Mouse (Mus musculus) embryonic facial prominence, embryonic 11.5 days (tissue): Measurements from ENCODE around the gene Znrf2. TPM values are rescaled to one million over a fixed set of nuclear protein-coding genes. Genes with fewer than 3 reads are reported as not detected.

Experiments
- ATAC-seq: fragments of 200-750 bp; cut with Nextera tagmentation; replicated peaks from 2 replicates; pipeline ENCODE4 v1.8.0; 2017; ENCODE audit warnings: low read depth; ENCODE audit not compliant: insufficient number of reproducible peaks, low FRiP score, low TSS enrichment
- DNase-seq: peaks from one replicate; pipeline ENCODE4 v3.0.0-alpha.2; 2015; ENCODE audit warnings: low spot score
- H3K27ac ChIP-seq: fragments of 300-500 bp; sonication (generic); replicated peaks from 2 replicates; pipeline ENCODE4 v1.5.1; 2014; ENCODE audit warnings: mild to moderate bottlenecking, low read depth, low read length, control low read depth
- H3K27me3 ChIP-seq: fragments of 300-500 bp; sonication (generic); 2 replicates; pipeline ENCODE4 v1.6.1; 2014; ENCODE audit warnings: mild to moderate bottlenecking, low read length, moderate library complexity, mixed read lengths; ENCODE audit not compliant: control insufficient read depth, insufficient read depth
- H3K36me3 ChIP-seq: fragments of 300-500 bp; sonication (generic); replicated peaks from 2 replicates; pipeline ENCODE4 v1.6.1; 2014; ENCODE audit warnings: low read depth, mild to moderate bottlenecking, low read length, moderate library complexity, mixed read lengths; ENCODE audit not compliant: control insufficient read depth, insufficient read depth
- H3K4me1 ChIP-seq: fragments of 300-500 bp; sonication (generic); 2 replicates; pipeline ENCODE4 v1.6.1; 2014; ENCODE audit warnings: low read length, mixed read lengths; ENCODE audit not compliant: control insufficient read depth, insufficient read depth
- H3K4me2 ChIP-seq: fragments of 300-500 bp; sonication (generic); 2 replicates; pipeline ENCODE4 v1.6.1; 2014; ENCODE audit warnings: low read depth, mild to moderate bottlenecking, control low read depth, low read length, moderate library complexity
- H3K4me3 ChIP-seq: fragments of 300-500 bp; sonication (generic); 2 replicates; pipeline ENCODE4 v1.5.1; 2014; ENCODE audit warnings: low read depth, low read length, control low read depth
- H3K9ac ChIP-seq: fragments of 300-500 bp; sonication (generic); replicated peaks from 2 replicates; pipeline ENCODE4 v1.6.1; 2014; ENCODE audit warnings: mild to moderate bottlenecking, control low read depth, low read length
- H3K9me3 ChIP-seq: fragments of 300-500 bp; sonication (generic); replicated peaks from 2 replicates; pipeline ENCODE4 v1.6.1; 2016; ENCODE audit warnings: mild to moderate bottlenecking, low read length, inconsistent platforms, mixed read lengths; ENCODE audit not compliant: control insufficient read depth
- WGBS: fragments of 180-500 bp; shearing (Covaris S2); extraction: QIAGEN DNeasy Blood & Tissue Kit; methylation state at CpG from one replicate; pipeline ENCODE4 v1.1.7; 2014; 5-methylcytosine and 5-hydroxymethylcytosine counted together
- polyA plus RNA-seq: library from polyadenylated mRNA; unstranded; fragments of >200 nt; fragmentation: Nextera tagmentation; extraction: Ambion mirVana; gene quantifications from 2 replicates; pipeline ENCODE4 v1.2.1, GENCODE M21; 2014

The Znrf2 gene
- polyA plus RNA-seq, 1 experiment from 2014 or later: 2.3 TPM

DNA sequence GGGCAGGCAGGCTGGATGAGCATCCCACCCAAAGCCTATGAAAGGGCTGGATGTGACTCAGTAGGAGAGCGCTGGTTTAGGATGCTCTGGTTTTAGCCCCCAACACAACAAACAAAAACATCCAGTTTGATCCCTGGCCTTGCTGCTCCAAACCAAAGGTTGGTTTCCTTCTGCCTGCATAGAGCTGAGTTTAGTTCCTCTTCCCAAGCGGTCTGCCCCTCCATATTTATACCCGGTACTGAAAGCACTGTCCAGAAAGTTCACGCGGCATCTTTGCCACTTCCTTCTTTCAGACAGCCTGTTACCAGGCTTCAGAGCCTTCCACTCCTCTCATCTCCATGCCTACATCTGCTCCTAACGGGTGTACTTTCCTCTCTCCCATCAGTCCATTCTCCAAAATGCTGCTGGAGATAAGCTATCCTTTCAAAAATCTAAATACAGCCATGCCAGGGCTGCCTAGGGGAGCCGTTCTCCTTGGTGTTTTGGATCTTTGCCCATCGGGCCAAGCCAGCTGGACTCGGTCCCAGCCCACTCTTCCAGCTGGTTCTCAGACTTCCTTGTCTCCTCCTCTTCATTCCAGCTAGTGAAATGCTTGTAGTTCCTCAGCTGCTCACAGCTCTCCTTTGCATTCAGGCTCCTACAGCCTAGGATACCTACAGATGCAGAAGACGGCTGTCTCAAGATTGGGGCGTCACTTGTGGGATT, 5.0 kb upstream of the Znrf2 start:
- 87% methylated on average over 11 of the region's 11 CpGs for WGBS
- no peak overlapping the region for H3K4me2 ChIP-seq
- no peaks in the 10 kb centered on the region for H3K4me1 ChIP-seq
- ATAC-seq: no peak
- no peaks in the 10 kb centered on the region for H3K36me3 ChIP-seq
- no peak for DNase-seq
- H3K9me3 ChIP-seq: no peaks in the 10 kb centered on the region
- H3K27ac ChIP-seq: no peak overlapping the region
- no peak overlapping the region for H3K9ac ChIP-seq
- H3K27me3 ChIP-seq: no peaks in the 10 kb centered on the region
- no peak overlapping the region for H3K4me3 ChIP-seq

DNA sequence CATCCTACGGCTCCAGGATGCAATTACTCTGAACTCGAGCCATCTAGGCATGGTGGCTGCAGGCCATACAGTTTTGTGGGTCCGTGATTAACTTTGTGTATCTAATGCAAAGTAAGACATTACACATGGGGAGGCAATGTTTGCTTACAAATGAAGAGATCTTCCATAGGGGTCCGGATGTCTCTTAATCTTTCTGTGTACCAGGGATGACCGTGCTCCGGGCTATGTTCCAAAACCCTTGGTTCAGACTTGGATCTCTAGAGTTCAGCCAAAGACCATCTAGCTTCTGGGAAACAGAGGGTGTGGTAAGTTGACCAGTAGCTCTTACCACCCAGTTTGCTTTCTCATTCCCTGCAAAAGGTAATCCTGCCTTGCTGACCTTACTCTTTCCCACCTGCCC, 4.4 kb upstream of the Znrf2 start:
- H3K4me1 ChIP-seq: no peaks in the 10 kb centered on the region
- WGBS: 88% methylated on average over 6 of the region's 6 CpGs
- no peaks in the 10 kb centered on the region for H3K27me3 ChIP-seq
- ATAC-seq (no peak), DNase-seq (no peak)
- H3K9me3 ChIP-seq: no peaks in the 10 kb centered on the region
- no peak overlapping the region for H3K27ac ChIP-seq
- no peak overlapping the region for H3K9ac ChIP-seq
- H3K36me3 ChIP-seq: no peaks in the 10 kb centered on the region
- H3K4me2 ChIP-seq: no peak overlapping the region
- no peak overlapping the region for H3K4me3 ChIP-seq

DNA sequence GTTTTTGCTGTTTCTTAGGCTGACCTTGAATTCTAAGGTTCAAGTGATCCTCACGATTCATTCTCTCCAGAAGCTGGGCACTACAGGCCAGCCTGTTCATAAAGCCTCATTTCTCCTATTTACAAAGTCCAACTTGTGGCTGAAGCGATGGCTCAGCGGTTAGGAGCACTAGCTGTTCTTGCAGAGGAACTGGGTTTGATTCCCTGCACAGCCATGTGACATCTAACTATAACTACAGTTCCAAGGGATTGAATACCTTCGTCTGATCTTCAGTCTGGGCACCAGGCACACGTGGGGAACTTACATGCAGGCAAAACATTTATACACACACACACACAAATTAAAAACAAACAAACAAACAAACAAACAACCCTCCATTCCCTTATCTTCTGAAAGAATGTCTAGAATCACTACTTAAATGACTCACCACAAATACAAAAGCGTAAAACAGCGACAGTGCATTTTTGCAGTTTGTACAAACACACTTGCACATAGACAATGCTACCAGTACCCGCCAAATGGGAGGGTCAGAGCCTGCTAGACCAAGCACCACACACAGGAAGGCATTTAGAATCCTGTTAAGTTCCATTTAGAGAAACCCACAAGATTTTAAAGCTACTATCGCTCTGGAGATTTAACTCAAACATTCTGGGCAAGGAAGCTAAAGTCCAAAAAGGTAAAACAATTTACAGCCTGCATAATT, 1.1 kb upstream of the Znrf2 start:
- Histone ChIP-seq H3K4me3 (no peak overlapping the region), H3K27ac (no peak overlapping the region), H3K4me1 (no peaks in the 10 kb centered on the region), H3K36me3 (no peaks in the 10 kb centered on the region), H3K27me3 (no peaks in the 10 kb centered on the region), H3K4me2 (no peak overlapping the region), H3K9ac (no peak overlapping the region), H3K9me3 (no peaks in the 10 kb centered on the region)
- DNase-seq: no peak
- WGBS: 82% methylated on average over 9 of the region's 9 CpGs
- no peak for ATAC-seq

DNA sequence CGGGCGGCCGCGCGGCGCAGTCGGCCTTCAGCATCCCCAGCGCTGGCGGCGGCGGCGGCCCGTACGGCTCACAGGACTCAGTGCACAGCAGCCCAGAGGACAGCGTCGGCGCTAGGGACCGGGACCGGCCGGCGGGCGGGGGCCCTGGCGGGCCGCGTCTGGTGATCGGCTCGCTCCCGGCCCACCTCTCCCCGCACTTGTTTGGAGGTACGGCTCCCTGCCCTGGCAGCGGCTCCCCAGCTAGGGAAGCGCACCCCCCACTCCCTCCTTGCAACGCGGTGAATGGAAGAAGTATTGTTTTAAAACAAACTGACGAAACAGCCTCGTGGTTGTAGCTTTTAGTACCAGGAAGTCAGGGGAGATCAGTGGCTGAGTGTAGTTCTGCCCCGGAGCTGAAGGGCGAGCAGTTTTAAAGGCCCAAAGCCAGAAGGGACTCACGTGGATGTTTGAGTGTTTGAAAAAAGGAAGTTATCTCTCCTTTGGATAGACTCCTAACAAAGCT, 601 bp downstream of the Znrf2 start:
- Histone ChIP-seq H3K4me2 (peak overlapping the region; percentile 55), H3K9me3 (no peaks in the 10 kb centered on the region), H3K9ac (peak overlapping the region; percentile 90), H3K4me1 (no peaks in the 10 kb centered on the region), H3K27ac (peak overlapping the region; percentile 90), H3K36me3 (no peaks in the 10 kb centered on the region), H3K27me3 (no peaks in the 10 kb centered on the region), H3K4me3 (peak overlapping the region; percentile 81)
- ATAC-seq (peak; percentile 25; the same call in 1 of the 2 replicates), DNase-seq (peak; percentile 73)
- under 1% methylated on average over 38 of the region's 39 CpGs for WGBS

DNA sequence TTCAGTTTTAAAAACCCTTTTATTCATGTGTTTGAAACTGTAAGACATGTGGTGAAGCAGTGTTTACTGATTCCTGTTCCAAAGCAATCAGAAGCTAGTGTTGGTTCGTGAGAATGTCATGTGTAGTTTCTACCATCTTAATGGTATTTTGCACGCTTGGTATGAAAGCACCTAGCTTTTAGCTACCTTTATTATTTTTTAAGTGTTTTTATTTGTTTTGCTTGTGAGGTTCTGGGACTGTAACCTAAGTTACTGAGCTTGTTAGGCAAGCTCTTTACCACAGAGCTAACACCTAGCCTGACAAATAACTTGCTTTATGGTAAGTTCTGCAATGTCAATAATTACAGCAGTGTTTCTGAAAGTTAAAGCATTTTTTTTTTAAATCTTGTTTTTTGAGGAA, 1.7 kb downstream of the Znrf2 start:
- no peaks in the 10 kb centered on the region for H3K36me3 ChIP-seq
- H3K27ac ChIP-seq: no peak overlapping the region
- 51% methylated on average over 2 of the region's 2 CpGs for WGBS
- no peaks in the 10 kb centered on the region for H3K4me1 ChIP-seq
- no peak for DNase-seq
- no peaks in the 10 kb centered on the region for H3K9me3 ChIP-seq
- H3K4me3 ChIP-seq: peak overlapping the region; percentile 81
- ATAC-seq: no peak
- H3K9ac ChIP-seq: no peak overlapping the region
- H3K27me3 ChIP-seq: no peaks in the 10 kb centered on the region
- peak overlapping the region; percentile 55; the same call in 1 of the 2 replicates for H3K4me2 ChIP-seq

DNA sequence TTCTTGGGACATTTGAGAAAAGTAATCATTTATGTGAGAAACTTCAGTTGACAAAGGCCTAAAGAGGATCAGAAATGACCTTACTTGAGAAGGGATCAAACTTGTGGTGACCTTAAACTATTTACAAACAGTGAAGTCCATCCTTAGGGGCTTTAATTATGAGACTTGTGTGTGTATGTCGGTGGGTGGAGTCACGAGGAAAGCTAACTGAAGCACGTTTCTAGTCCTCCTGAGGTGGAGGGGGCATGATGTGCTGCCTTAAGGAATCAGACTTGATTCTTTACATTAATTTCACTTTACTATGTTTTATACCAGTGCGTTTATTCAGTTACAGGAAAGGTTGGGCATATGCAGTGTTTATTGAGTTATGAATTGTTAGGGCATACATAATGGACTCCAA, 2.6 kb downstream of the Znrf2 start:
- Histone ChIP-seq H3K36me3 (no peaks in the 10 kb centered on the region), H3K4me3 (no peak overlapping the region), H3K27ac (no peak overlapping the region), H3K27me3 (no peaks in the 10 kb centered on the region), H3K9me3 (no peaks in the 10 kb centered on the region), H3K9ac (no peak overlapping the region), H3K4me2 (no peak overlapping the region), H3K4me1 (no peaks in the 10 kb centered on the region)
- ATAC-seq: no peak
- WGBS: 28% methylated on average over 4 of the region's 4 CpGs
- no peak for DNase-seq

- no peak overlapping the region for H3K9ac ChIP-seq
- peak; percentile 29 for DNase-seq
- WGBS: 36% methylated on average over 3 of the region's 3 CpGs
- H3K4me2 ChIP-seq: no peak overlapping the region
- no peak for ATAC-seq
- no peak overlapping the region for H3K4me3 ChIP-seq
- no peaks in the 10 kb centered on the region for H3K9me3 ChIP-seq
- no peaks in the 10 kb centered on the region for H3K4me1 ChIP-seq
- no peak overlapping the region for H3K27ac ChIP-seq
- H3K27me3 ChIP-seq: no peaks in the 10 kb centered on the region
- H3K36me3 ChIP-seq: no peaks in the 10 kb centered on the region
Measured at GRCm38 (mm10) chr6:54819746-54820145, 3.0 kb downstream of the Znrf2 start.

GRCm38 (mm10) chr6:54822348-54822747, 5.6 kb downstream of the Znrf2 start:
- H3K27ac ChIP-seq: no peak overlapping the region
- no peak overlapping the region for H3K4me2 ChIP-seq
- no peaks in the 10 kb centered on the region for H3K9me3 ChIP-seq
- H3K4me3 ChIP-seq: no peak overlapping the region
- H3K36me3 ChIP-seq: no peaks in the 10 kb centered on the region
- H3K4me1 ChIP-seq: no peaks in the 10 kb centered on the region
- DNase-seq: no peak
- 68% methylated on average over 4 of the region's 4 CpGs for whole genome bisulfite sequencing
- no peak for ATAC-seq
- H3K27me3 ChIP-seq: no peaks in the 10 kb centered on the region
- H3K9ac ChIP-seq: no peak overlapping the region
